Mouse (Mus musculus) cerebellum, adult 18-20 months (tissue): ENCODE measurements at regions not wholly inside any gene's neighbourhood (a gene's known extent, or its start where the extent isn't known, plus 50 kb on each side); places are given as distances from the start of the nearest gene placed in this dataset.

ENCODE experiments used
- DNase-seq, 2 experiments: peaks; one replicate each; pipeline ENCODE4 v3.0.0; 2021

- no peak for DNase-seq
These were observed 50.8 kb upstream of the Ddx18 start for GRCm38 (mm10) chr1:121618550-121618949.
